Comparison of ENCODE assay signal across 8 mouse cellular contexts in the genomic region with DNA sequence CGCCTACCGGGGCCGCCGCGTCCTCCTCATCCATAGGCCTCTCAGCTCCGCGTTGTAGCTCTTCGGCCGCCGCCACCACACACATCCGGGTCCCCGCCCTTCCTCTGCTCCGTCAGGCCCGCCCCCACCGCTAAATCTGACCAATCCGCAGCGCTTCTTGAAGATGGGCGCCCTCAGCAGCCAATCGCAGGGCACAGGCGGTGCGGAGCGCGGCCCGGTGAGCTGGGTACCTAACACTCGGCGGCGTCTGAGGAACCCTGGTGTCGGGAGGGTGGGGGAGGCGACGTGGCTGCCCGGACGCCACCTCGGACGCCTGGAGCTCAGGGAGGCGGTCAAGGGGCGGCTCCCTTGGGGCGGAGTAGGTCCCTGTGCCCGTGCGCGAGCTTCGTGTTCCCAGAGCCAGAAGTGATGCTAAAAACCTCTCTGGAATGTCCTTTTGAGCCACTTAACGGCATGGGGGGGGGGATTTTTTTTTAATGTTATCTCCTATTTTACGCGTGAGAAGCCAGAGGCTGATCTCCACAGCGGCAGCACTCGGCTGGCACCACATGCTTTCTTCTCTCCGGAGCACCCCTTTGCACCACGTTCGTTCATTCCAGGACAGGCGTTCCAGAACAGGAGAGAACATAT. TPM values are rescaled to one million over a fixed set of nuclear protein-coding genes. Genes with fewer than 3 reads are reported as not detected.
A peak's percentile ranks its signal among the peaks of the same experiment; 100 is the strongest.
DNase-seq lines count a peak whose midpoint lies in the region; ATAC-seq and TF ChIP-seq lines count a peak whose summit lies in the region.

A gene (minus strand): TSS at position 106 of the 630 bp plus-strand sequence.

- no peak for TF ChIP-seq CTCF in lung, postnatal 0 days (IDR thresholded peaks at IDR 0.05)

- peak; percentile 99 for DNase-seq in MN1 (ENCODE audit: low spot score)
- peak; percentile 98 for DNase-seq in cerebellum, adult 9-10 months
- DNase-seq in hindbrain, embryonic 10.5 days (ENCODE audit: low spot score) = peak; percentile 97
- peak; percentile 97 for DNase-seq in layer of hippocampus, adult 9-11 months
- DNase-seq in lung, postnatal 0 days (ENCODE audit: low spot score) = peak; percentile 96
- DNase-seq in ovary, postnatal 14 days (ENCODE audit: low spot score) = peak; percentile 98
- DNase-seq in thymus, postnatal 14 days = peak; percentile 98

- under 1% methylated on average over 50 of the region's 50 CpGs for WGBS in hindbrain, embryonic 10.5 days
- under 1% methylated on average over 44 of the region's 50 CpGs for WGBS in lung, postnatal 0 days

- no peaks in the 10 kb centered on the region for H3K9me3 ChIP-seq in hindbrain, embryonic 10.5 days
- H3K9me3 ChIP-seq in lung, postnatal 0 days (ENCODE audit: low read length) = no peaks in the 10 kb centered on the region

- H3K4me3 ChIP-seq in hindbrain, embryonic 10.5 days = peak within 1 kb of the TSS; percentile 76
- peak within 1 kb of the TSS; percentile 71 for H3K4me3 ChIP-seq in lung, postnatal 0 days (ENCODE audit: low read depth, low read length)

- peaks cover 24% of the 10 kb centered on the region for H3K4me1 ChIP-seq in hindbrain, embryonic 10.5 days (replicated peaks)
- H3K4me1 ChIP-seq in lung, postnatal 0 days (ENCODE audit: insufficient read depth, low read depth, low read length) = peaks cover 5% of the 10 kb centered on the region; the same call in 1 of the 2 replicates

- H3K4me2 ChIP-seq in lung, postnatal 0 days (replicated peaks; ENCODE audit: low read depth, low read length) = peak within 1 kb of the TSS; percentile 76

- H3K9ac ChIP-seq in lung, postnatal 0 days (replicated peaks; ENCODE audit: low read depth) = peak within 1 kb of the TSS; percentile 66

- peak within 1 kb of the TSS; percentile 91 for H3K27ac ChIP-seq in hindbrain, embryonic 10.5 days
- peak within 1 kb of the TSS; percentile 62 for H3K27ac ChIP-seq in lung, postnatal 0 days (ENCODE audit: low read length)

- no peak for TF ChIP-seq EP300 in lung, postnatal 0 days (IDR thresholded peaks at IDR 0.05)

- H3K27me3 ChIP-seq in hindbrain, embryonic 10.5 days (ENCODE audit: insufficient read depth, poor library complexity, severe bottlenecking) = 0 out of 2 replicates have a peak, but pooled peaks cover 3% of the 10 kb centered on the region
- H3K27me3 ChIP-seq in lung, postnatal 0 days (replicated peaks; ENCODE audit: insufficient read depth, low read length) = no peaks in the 10 kb centered on the region

- peak; percentile 99 for ATAC-seq in frontal cortex, adult (ENCODE audit: low TSS enrichment)
- peak; percentile 99 for ATAC-seq in lung, postnatal 0 days

- H3K36me3 ChIP-seq in hindbrain, embryonic 10.5 days = peaks cover 21% of the 10 kb centered on the region
- H3K36me3 ChIP-seq in lung, postnatal 0 days (ENCODE audit: insufficient read depth, low read length) = no peaks in the 10 kb centered on the region; the same call in 1 of the 2 replicates

RNA-seq across cellular contexts. Expression of the gene that starts here (rescaled TPM):
- 14.6 and 17.6 TPM in 2 replicates for polyA plus RNA-seq in hindbrain, embryonic 10.5 days (2016; fragmentation: Nextera tagmentation; extraction: Ambion mirVana)
- 20.4 and 22.2 TPM in 2 replicates for polyA plus RNA-seq in lung, postnatal 0 days (2015; fragmentation: Nextera tagmentation; extraction: Ambion mirVana)

Comparison
In these comparisons a context has a peak if more than half of its experiments do, and no peak if none do; other contexts are left out.
1. Peak in every context shown above with its lines: DNase-seq, ATAC-seq, H3K4me3 ChIP-seq and H3K27ac ChIP-seq.